Mouse (Mus musculus) yolk sac, embryonic 10.5 days (tissue): ENCODE results near the gene Ttyh1.

Source experiments
- DNase-seq: peaks from one replicate; pipeline ENCODE4 v3.0.0-alpha.2; 2017; ENCODE audit warnings: low spot score

Gene Ttyh1

DNA sequence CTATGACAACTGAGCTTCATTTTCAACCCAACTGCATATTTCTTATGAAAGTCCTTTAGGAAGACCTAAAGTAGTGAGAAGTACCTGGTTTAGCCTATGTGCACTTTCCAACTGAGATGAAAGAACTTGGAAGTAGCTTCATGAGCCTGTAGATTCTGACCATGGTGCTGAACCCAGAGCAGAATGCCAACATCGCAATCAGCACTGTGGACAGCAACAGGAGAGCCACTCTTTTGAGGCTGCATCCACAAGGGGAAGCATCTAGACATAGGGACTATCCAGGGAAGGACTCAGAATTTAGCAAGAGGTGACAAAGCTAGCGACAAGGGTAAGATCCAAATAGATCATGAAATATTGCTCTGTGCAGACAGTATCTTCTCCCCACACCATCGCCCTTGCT is 59.2 kb downstream of the Ttyh1 start:
- peak; percentile 42 for DNase-seq
